Mouse (Mus musculus) heart, postnatal 14 days (tissue): Measurements from ENCODE around the gene Chmp5. TPM values are rescaled to one million over a fixed set of nuclear protein-coding genes. Genes with fewer than 3 reads are reported as not detected.

Experiments
- DNase-seq, 2 experiments: peaks; one replicate each; pipeline ENCODE4 v3.0.0; 2021 to 2022
- intact Hi-C: fragments of 180-260 bp; cut with DNase I; formaldehyde crosslinking; loops from one replicate; pipeline ENCODE4 v1.15.1; 2025
- microRNA-seq, 2 experiments: library from miRNA; unstranded; fragments of <30 nt; microRNA quantifications; one replicate each; pipeline ENCODE4 v1.2.0; 2021 to 2022
- total RNA-seq, 2 experiments: library from RNA; stranded (reverse); gene quantifications; 2 replicates each; pipeline ENCODE4 v1.2.3; 2021

Gene Chmp5
- total RNA-seq, 2 experiments from 2014 or later = 32.9 to 37.3 TPM

DNA sequence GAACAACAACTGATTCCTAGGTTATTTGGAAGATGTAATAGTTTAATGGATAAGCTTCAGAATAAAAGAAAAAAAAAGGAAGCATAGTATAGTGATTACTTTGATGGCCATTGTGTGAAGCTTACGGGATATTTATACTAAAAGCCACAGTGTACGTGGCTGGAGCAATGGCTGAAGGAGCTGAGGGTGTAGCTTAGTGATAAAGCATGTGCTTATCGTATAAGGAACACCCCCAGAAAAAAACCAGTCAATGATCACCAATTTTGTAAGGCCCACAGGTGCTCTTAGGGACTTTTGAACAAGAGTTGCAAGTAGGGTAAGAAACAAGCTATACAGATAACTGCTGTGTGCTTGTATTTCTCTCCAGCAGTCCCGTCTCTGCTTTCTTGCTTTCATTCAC lies 49.7 kb downstream of the Chmp5 start:
- DNase-seq = no peak
- intact Hi-C loops = no loop called here

DNA sequence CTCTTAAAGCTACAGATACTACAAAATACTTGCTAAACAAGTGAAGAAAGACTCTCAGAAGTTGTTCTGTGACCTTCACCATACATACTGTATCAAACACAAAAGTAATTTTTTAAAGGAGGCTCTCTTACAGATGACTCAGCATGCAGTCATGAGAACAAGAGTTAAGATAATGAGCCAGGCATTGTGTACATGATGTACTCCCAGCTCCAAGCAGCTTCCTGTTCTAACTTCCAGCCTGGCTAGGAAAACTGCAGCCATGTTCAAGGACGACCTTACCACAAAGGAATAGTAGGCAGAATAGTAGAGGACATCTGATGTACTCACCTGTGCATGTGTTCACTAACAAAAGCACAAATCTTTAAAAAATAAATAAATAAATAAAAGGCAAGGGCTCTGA lies 52.1 kb downstream of the Chmp5 start:
- intact Hi-C loops = no loop called here
- no peak for DNase-seq

DNA sequence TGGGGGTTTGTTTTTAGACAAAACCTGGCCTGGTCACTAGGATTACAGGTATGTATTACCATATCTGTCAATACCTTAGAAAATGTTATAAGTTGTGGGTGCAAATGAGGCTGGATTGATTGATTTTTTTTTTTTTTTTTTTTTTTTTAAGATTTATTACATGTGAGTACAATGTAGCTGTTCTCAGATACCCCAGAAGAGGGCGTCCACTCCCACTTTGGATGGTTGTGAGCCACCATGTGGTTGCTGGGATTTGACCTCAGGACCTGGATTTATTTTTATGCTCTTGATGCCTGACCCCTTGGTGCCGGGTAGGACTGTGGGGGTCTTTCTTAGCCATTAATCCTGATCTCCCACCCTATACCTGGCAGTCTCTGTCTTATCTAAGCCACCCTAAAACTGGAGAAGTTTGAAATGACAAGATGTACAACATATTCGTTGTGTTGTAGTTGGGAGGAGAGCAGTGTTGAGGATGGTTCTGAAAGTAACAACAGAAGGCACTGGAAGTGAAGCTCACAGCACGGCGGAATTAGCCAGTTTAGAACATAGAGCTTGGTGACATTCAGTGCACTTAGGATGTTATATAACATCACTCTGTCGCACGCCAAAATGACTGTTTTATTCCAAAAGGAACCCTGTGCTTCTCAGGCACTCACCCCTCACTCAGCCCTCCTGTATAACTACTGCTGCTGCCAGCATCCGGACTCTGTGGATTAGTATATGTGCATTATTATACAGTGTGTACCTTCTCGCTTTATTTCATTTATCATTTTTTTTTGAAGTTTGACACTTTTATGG lies 52.8 kb downstream of the Chmp5 start:
- no peak for DNase-seq
- intact Hi-C loops = no loop called here

DNA sequence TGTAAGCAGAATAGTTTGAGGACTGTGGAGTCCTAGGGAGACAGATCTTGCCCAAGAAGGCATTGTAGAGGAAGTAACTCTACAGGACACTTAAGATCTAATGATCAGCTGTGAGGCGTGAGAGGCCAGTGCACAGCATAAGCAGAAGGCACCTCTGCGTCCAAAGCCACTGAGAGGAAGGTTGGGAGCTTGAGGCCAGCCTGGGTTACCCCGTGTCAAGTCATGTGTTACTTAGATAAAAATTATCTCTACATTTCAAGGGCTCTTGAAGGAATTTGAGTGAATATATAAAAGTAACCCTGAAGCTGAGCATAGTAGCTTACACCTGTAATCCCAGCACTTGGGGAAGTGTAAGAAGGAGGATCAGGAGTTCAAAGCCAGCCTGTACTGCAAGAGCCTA lies 65.1 kb downstream of the Chmp5 start:
- no peak for DNase-seq
- intact Hi-C loops = no loop called here

Small RNAs within 50 kb of the gene (microRNA-seq; reads per million reads assigned to microRNA genes)
- 0.54 to 1.2 reads per million in 2 experiments for gene Mir3094

Other genes with a start within 250 kb of the Chmp5 start
- gene Aptx, start 245.2 kb upstream of the Chmp5 start, total RNA-seq = 10 to 100 TPM; 14.4 to 15.3 TPM
- gene Dnaja1, start 226.3 kb upstream of the Chmp5 start, total RNA-seq = 100 to 1,000 TPM in 1 of 2 experiments, 10 to 100 TPM in 1; 79.5 to 110 TPM
- gene Smu1, start 190.5 kb upstream of the Chmp5 start, total RNA-seq = 10 to 100 TPM; 28.1 to 31.6 TPM
- gene B4galt1, start 94.4 kb upstream of the Chmp5 start, total RNA-seq = 10 to 100 TPM; 65.7 to 70.3 TPM
- under 1 TPM in 1 of 2 experiments, not detected in 1; 0.90 TPM for gene Spink4, start 28.4 kb upstream of the Chmp5 start, total RNA-seq
- gene Bag1, start 113 bp upstream of the Chmp5 start, total RNA-seq = 100 to 1,000 TPM; 193 to 198 TPM
- 10 to 100 TPM; 24.7 to 25.4 TPM for gene Nfx1, start 22.5 kb downstream of the Chmp5 start, total RNA-seq
- 10 to 100 TPM; 38.2 to 43.8 TPM for gene Aqp7, start 99.7 kb downstream of the Chmp5 start, total RNA-seq
- under 1 TPM; 0.88 to 0.91 TPM for gene Aqp3, start 149.8 kb downstream of the Chmp5 start, total RNA-seq
- 10 to 100 TPM; 16.3 to 16.8 TPM for gene Nol6, start 176.0 kb downstream of the Chmp5 start, total RNA-seq
- gene Ube2r2, start 187.3 kb downstream of the Chmp5 start, total RNA-seq = 100 to 1,000 TPM; 121 to 132 TPM